Mouse (Mus musculus) heart, embryonic 16.5 days (tissue): Measurements from ENCODE around the gene Tm4sf19. TPM values are rescaled to one million over a fixed set of nuclear protein-coding genes. Genes with fewer than 3 reads are reported as not detected.
"Not testable (repeated sequence)": the region's sequence is repeated elsewhere in the genome, so short reads cannot be mapped to it uniquely, and the experiment has no call there.

Experiments
- ATAC-seq: fragments of 200-750 bp; cut with Nextera tagmentation; replicated peaks from 2 replicates; pipeline ENCODE4 v1.8.0; 2017; ENCODE audit warnings: moderate number of reproducible peaks; ENCODE audit not compliant: insufficient read depth, low FRiP score; ENCODE audit errors: extremely low read depth
- H3K27ac ChIP-seq: fragments of 300-500 bp; sonication (generic); 2 replicates; pipeline ENCODE4 v1.5.1; 2014; ENCODE audit warnings: mild to moderate bottlenecking, low read length, control low read depth, moderate library complexity
- H3K27me3 ChIP-seq: fragments of 300-500 bp; sonication (generic); 2 replicates; pipeline ENCODE4 v1.6.1; 2014; ENCODE audit warnings: low read length, mixed read lengths; ENCODE audit not compliant: control insufficient read depth, insufficient read depth
- H3K36me3 ChIP-seq: fragments of 300-500 bp; sonication (generic); 2 replicates; pipeline ENCODE4 v1.6.1; 2014; ENCODE audit not compliant: control insufficient read depth, insufficient read depth
- H3K4me1 ChIP-seq: fragments of 300-500 bp; sonication (generic); 2 replicates; pipeline ENCODE4 v1.6.1; 2014; ENCODE audit warnings: low read length, mixed read lengths; ENCODE audit not compliant: control insufficient read depth, insufficient read depth
- H3K4me2 ChIP-seq: fragments of 300-500 bp; sonication (generic); 2 replicates; pipeline ENCODE4 v1.6.1; 2014; ENCODE audit warnings: low read depth, mild to moderate bottlenecking, control low read depth, low read length
- H3K4me3 ChIP-seq: fragments of 300-500 bp; sonication (generic); 2 replicates; pipeline ENCODE4 v1.5.1; 2014; ENCODE audit warnings: mild to moderate bottlenecking, control low read depth, low read length
- H3K9ac ChIP-seq: fragments of 300-500 bp; sonication (generic); 2 replicates; pipeline ENCODE4 v1.6.1; 2014; ENCODE audit warnings: low read length, control low read depth
- H3K9me3 ChIP-seq: fragments of 300-500 bp; sonication (generic); replicated peaks from 2 replicates; pipeline ENCODE4 v1.6.1; 2016; ENCODE audit warnings: low read length; ENCODE audit not compliant: control insufficient read depth
- WGBS: fragments of 180-500 bp; shearing (Covaris S2); extraction: QIAGEN DNeasy Blood & Tissue Kit; methylation state at CpG from one replicate; pipeline ENCODE4 v1.1.7; 2014; 5-methylcytosine and 5-hydroxymethylcytosine counted together
- polyA plus RNA-seq: library from polyadenylated mRNA; unstranded; fragments of >200 nt; fragmentation: Nextera tagmentation; extraction: Ambion mirVana; gene quantifications from 2 replicates; pipeline ENCODE4 v1.2.1, GENCODE M21; 2015

The Tm4sf19 gene
- polyA plus RNA-seq, 1 experiment from 2014 or later: not detected

DNA sequence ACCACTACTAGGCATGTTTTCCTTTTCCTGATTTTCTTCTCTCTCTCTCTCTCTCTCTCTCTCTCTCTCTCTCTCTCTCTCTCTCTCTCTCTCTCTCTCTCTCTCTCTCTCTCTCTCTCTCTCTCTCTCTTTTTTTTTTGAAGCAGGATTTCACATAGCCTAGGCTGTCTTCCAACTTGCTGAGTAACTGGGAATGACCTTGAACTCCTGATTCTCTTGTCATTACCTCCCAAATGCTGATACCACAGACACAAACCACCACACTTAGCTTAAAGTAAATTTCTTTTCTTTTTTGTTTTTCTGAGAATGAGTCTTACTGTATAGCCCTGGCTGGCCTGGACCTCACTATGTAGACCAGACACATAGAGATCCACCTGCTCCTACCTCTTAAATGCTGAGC is 34.4 kb downstream of the Tm4sf19 start:
- Histone ChIP-seq H3K4me2 (no peak overlapping the region), H3K4me3 (no peak overlapping the region), H3K27ac (no peak overlapping the region), H3K4me1 (peaks cover 25% of the 10 kb centered on the region), H3K27me3 (no peaks in the 10 kb centered on the region), H3K9ac (no peak overlapping the region), H3K9me3 (no peaks in the 10 kb centered on the region), H3K36me3 (no peaks in the 10 kb centered on the region)
- no peak for ATAC-seq

DNA sequence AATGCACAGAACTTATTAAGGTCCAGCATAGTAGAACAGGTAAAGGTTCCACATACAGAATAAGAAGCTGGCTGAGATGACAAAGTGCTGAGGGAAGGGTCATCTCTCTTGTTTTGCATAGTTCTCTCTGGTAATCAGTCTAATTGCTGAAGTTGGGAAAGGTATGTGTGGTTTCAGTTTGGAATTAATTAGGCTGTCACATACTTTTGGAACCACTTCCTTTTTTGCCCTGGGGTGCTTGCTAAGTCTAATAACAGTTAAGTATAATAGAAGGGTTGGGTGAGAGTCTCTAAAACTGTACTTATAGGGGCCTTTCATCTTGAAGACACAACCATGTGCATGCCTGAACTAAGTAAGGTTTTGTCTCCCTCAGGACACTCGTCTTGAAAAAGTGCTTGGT is 36.4 kb downstream of the Tm4sf19 start:
- Histone ChIP-seq H3K4me1 (peaks cover 19% of the 10 kb centered on the region), H3K4me3 (no peak overlapping the region), H3K9me3 (no peaks in the 10 kb centered on the region), H3K4me2 (no peak overlapping the region), H3K36me3 (no peaks in the 10 kb centered on the region), H3K27me3 (no peaks in the 10 kb centered on the region), H3K9ac (no peak overlapping the region), H3K27ac (no peak overlapping the region)
- 32% methylated on average over 1 of the region's 1 CpGs for WGBS
- no peak for ATAC-seq

DNA sequence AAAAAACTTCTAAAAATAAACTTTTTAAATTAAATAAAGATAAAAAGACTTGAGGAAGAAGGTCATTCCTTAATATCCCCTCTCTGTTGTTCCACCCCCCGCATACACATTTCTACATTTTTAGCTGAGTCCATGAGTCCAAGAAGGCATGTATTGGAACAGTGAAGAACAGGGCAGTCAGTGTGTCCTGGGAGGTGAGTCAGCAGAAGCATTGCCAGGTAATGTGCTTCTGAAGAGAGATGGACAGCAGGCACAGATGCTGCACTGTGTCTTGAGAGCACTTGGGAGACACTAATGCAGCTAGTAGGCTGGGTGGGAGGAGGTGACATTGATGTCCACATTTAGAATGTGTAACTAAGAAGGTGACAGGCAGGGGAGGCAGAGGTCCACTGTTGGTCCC is 37.0 kb downstream of the Tm4sf19 start:
- Histone ChIP-seq H3K9ac (no peak overlapping the region), H3K9me3 (no peaks in the 10 kb centered on the region), H3K4me3 (no peak overlapping the region), H3K4me1 (peaks cover 13% of the 10 kb centered on the region), H3K27me3 (no peaks in the 10 kb centered on the region), H3K4me2 (no peak overlapping the region), H3K27ac (no peak overlapping the region), H3K36me3 (no peaks in the 10 kb centered on the region)
- WGBS: 89% methylated on average over 1 of the region's 1 CpGs
- ATAC-seq: no peak

DNA sequence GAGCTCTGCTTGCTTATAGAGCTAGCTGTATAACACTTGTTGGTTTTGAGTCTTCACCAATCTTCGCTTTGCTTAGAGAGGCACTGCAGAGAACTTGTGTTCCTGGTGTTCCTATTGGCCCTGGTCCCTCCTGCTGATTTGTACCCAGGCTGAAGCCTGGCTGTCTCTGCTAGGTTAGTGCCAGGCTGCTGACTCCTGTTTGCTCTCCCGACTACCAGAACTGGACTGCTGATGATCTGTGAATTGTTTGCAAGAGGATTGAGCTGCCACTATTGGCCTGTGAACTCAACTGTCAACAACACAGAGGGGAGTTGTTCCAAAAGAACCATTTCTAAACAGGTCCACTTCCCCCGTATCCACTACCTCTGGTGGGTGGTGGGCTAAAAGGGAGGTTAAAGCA is 41.1 kb downstream of the Tm4sf19 start:
- Histone ChIP-seq H3K27ac (no peak overlapping the region), H3K9me3 (no peaks in the 10 kb centered on the region), H3K4me1 (peaks cover 4% of the 10 kb centered on the region), H3K4me3 (no peak overlapping the region), H3K4me2 (no peak overlapping the region), H3K27me3 (no peaks in the 10 kb centered on the region), H3K9ac (no peak overlapping the region), H3K36me3 (no peaks in the 10 kb centered on the region)
- ATAC-seq: no peak
- WGBS: 74% methylated on average over 3 of the region's 3 CpGs

DNA sequence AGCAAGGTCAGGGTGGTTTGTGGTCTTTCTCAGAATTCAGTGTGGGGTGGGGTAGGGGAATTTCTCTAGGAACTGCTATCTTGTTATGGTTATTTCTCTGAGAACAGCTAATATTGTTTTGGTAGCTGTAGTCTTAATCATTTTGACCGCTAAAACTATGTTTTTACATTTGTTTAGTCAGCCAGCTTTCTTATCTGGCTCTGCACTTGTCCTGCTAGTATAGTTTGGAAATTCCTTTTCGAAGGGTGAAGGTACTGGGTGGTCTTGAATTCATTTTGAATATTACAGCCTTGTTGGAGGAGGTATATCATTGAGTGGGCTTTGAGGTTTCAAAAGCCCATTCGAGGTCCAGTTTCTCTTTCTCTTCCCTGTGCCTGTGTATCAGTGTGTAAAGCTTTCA is 44.3 kb downstream of the Tm4sf19 start:
- H3K9me3 ChIP-seq, H3K27me3 ChIP-seq, H3K4me3 ChIP-seq, H3K9ac ChIP-seq, H3K4me1 ChIP-seq, H3K4me2 ChIP-seq, H3K27ac ChIP-seq, ATAC-seq, H3K36me3 ChIP-seq: not testable (repeated sequence)
- WGBS: 78% methylated on average over 3 of the region's 3 CpGs

DNA sequence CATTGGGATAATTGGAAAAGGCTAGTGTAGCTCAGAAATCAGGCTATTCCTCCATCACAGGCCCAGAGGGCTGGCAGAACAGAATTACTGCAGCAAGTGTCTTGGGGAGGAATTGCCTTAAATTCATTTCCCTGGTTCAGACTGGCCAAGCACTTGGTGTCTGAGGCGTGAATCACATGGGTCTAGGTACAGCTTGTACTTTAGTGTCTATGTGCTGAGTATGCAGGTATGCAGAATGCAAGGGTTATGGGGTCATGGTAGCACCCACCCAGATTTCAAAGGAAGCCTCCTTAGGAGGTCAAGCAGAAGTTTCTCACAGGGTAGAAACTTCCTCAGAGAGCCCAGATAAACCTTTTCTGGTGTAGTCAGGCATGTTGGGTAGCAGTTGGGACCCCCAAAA is 45.3 kb downstream of the Tm4sf19 start:
- 88% methylated on average over 1 of the region's 1 CpGs for WGBS
- H3K9me3 ChIP-seq: no peaks in the 10 kb centered on the region
- H3K4me2 ChIP-seq: no peak overlapping the region
- 0 out of 2 replicates have a peak, but pooled peaks cover 2% of the 10 kb centered on the region for H3K36me3 ChIP-seq
- H3K9ac ChIP-seq: no peak overlapping the region
- H3K27me3 ChIP-seq: no peaks in the 10 kb centered on the region
- H3K4me1 ChIP-seq: peaks cover 7% of the 10 kb centered on the region; the same call in 1 of the 2 replicates
- no peak overlapping the region for H3K4me3 ChIP-seq
- no peak for ATAC-seq
- no peak overlapping the region for H3K27ac ChIP-seq

DNA sequence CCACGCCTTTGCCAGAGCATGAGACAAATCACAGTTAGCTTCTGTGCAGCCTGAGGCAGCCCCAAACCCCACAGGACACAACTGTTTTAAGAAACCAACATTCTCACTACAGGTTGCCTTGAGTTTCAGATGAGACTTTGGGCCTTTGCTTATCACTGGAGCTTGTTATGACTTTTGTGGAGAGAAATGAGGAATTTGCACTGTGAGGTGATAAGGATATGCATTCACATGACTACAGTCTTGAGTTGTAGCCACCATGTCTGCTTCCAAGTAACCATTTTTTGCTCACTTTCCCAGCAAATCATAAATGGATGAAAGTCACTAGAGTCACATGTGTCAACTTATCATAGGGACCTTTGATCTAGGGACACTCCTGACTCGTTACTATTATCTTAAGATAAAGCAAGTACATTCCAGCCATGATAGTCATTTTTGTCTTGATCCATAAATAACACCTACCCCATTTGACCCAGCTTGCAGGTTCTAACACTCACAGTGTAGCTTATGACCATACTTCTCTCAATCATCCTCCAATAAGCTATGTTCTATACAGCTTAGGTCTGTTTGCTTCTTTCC is 46.3 kb downstream of the Tm4sf19 start:
- WGBS: 47% methylated on average over 2 of the region's 2 CpGs
- Histone ChIP-seq H3K4me3 (no peak overlapping the region), H3K9ac (no peak overlapping the region), H3K27me3 (no peaks in the 10 kb centered on the region), H3K9me3 (no peaks in the 10 kb centered on the region), H3K4me1 (peaks cover 7% of the 10 kb centered on the region; the same call in 1 of the 2 replicates), H3K36me3 (0 out of 2 replicates have a peak, but pooled peaks cover 2% of the 10 kb centered on the region), H3K4me2 (no peak overlapping the region), H3K27ac (no peak overlapping the region)
- ATAC-seq: no peak

DNA sequence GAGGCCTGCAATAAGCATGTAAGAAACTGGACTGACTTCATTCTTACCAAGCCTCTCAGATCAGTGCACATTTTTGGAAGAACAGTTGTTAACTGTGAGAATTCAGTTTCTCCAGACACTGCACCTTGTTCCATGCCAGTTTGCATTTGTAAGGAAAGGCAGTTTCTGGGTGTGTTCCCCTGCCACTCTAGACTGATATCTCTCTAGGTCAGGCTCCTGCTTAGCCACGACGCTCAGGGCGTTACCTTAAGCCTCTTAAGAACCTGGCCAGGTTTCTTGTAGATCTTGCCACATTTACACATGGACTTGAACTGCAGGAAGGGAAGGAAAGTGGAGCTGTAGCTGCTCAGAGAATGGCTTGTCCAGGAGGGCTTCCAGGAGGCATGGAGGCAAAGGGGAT is 49.4 kb downstream of the Tm4sf19 start:
- Histone ChIP-seq H3K4me2 (no peak overlapping the region), H3K9ac (no peak overlapping the region), H3K36me3 (peaks cover 2% of the 10 kb centered on the region; the same call in 1 of the 2 replicates), H3K9me3 (no peaks in the 10 kb centered on the region), H3K27me3 (no peaks in the 10 kb centered on the region), H3K4me3 (no peak overlapping the region), H3K4me1 (peaks cover 7% of the 10 kb centered on the region; the same call in 1 of the 2 replicates), H3K27ac (no peak overlapping the region)
- no peak for ATAC-seq
- WGBS: 70% methylated on average over 3 of the region's 3 CpGs

DNA sequence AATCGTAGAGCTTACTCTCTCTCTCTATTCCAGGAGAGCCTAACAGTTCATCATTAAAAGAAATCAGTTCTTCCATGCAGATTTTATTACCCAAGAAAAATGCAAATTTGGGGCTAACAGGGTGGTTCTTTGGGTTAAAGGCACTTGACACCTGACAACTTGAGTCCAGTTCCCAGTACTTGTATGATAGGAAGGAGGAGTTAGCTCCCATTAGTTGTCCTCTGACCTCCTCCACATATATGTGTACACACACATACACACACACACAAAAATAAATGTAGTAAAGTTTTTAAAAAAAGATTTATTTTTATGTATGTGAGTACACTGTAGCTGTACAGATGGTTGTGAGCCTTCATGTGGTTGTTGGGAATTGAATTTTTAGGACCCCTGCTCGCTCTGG is 49.8 kb downstream of the Tm4sf19 start:
- Histone ChIP-seq H3K9me3 (no peaks in the 10 kb centered on the region), H3K36me3 (peaks cover 2% of the 10 kb centered on the region; the same call in 1 of the 2 replicates), H3K27me3 (no peaks in the 10 kb centered on the region), H3K4me3 (no peak overlapping the region), H3K4me1 (peaks cover 7% of the 10 kb centered on the region; the same call in 1 of the 2 replicates), H3K27ac (no peak overlapping the region), H3K4me2 (no peak overlapping the region), H3K9ac (no peak overlapping the region)
- ATAC-seq: no peak
- WGBS: 91% methylated on average over 2 of the region's 2 CpGs
